Mouse (Mus musculus): Measurements from ENCODE around the gene Caly.

The Caly gene

GRCm38 (mm10) chr7:140082242-140082678 is at the start of gene Caly:
TSS of gene Caly (minus strand) at chr7:140082548.
- no peak for DNase-seq (ENCODE audit: low spot score in 2 of 2)

DNA sequence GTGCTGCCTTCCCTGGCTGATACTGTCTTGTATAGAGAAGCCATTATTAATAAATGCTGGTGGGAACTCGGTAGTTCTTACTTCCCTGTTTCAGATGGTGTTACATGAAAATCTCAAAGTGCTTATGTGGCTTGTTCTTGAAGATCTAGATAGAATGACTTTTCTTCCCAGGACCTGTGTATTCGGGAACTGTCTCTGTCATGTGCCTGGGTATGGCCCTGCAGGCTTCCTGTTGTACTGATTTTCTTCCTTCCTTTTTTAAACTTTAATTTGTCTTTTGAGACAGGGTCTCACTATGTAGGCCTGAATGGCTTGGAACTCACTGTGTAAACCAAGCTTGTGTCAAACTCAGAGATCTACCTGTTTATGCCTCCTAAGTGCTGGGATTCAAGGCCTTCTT is 45.6 kb upstream of the Caly start:
- no peak for DNase-seq (ENCODE audit: low spot score in 2 of 2)

DNA sequence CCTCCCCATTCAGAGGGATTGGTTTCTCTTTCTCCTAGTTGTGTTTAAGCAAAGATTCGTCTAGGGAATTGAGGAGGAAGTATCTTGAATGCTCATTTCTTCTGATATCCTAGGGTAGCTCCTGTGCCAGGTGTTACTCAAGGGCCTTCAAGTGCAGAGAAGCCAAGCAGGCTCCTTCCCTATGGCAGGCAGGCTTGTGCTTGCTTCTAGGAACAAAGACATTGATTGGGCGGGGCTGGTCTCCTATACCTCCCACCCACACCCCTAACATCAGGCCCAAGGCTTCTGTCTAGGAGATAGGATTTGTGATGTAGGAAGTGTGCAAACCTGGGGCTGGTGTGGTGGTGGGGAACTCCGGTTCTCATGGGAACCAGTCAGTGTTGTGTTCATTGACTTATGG is 44.6 kb upstream of the Caly start:
- DNase-seq (ENCODE audit: low spot score in 2 of 2) = no peak

GRCm38 (mm10) chr7:140126022-140126350 is 43.6 kb upstream of the Caly start:
- DNase-seq (ENCODE audit: low spot score in 2 of 2) = no peak

DNA sequence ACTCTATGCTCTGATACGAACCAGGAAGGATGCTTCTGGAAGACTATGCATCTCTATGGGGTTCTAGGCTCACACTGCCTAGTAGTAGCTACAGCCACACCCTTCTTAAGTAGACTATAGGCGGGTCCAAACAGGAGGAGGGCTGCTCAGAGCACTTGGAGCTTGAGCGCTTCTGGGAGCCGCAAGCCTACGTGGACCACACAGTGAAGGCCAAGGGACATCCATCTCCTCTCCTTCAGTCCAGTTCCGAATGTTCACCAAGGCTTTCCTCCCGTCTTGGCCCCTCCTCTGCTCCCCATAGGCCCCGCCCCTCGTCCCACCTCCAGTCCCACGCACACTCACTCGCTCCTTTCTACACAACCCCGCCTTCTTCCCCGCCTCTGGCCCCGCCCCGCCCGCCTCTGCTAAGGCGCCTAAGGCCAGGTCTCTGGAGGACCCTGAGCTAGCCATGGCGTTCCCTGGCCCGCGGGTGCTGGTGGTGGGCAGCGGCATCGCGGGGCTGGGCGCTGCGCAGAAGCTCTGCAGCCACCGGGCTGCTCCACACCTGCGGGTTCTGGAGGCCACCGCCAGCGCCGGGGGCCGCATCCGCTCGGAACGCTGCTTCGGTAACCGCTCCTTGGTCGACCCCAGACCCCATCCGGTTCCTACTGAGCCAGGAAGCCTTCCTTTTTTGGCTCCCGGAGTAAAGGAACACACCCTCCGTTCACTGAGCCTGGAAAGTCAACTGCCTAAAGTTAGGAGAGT is 43.1 kb upstream of the Caly start:
- peak; percentile 91 to 97 for DNase-seq (ENCODE audit: low spot score in 2 of 2)

- no peak for DNase-seq (ENCODE audit: low spot score in 2 of 2)
Observed at GRCm38 (mm10) chr7:140124382-140124781, 42.0 kb upstream of the Caly start.

GRCm38 (mm10) chr7:140122765-140123164 is 40.4 kb upstream of the Caly start:
- no peak for DNase-seq (ENCODE audit: low spot score in 2 of 2)

DNA sequence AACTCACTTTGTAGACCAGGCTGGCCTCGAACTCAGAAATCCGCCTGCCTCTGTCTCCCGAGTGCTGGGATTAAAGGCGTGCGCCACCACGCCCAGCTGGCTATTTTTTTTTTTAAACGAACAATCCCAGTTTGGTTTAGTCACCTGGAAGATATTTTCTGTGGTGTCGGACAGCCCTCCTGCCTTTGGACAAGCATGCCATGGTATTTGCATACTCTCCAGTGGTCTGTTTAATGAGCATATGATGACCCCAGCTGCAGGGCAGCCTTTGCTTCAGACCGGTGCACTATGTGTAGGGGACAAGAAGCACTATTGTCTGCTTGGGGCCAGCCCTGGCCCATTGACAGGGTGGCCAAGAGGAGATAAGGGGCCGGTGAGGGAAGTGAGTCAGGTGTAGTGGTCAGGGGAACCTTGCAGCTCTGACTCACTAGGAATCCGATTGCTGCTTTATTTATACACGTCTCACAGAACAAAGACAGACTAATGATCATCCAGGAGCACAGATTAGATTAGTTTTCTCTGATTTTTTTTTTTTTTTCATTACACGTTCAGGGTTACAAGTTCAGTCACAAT is 39.1 kb upstream of the Caly start:
- DNase-seq (ENCODE audit: low spot score in 2 of 2) = no peak

- no peak for DNase-seq (ENCODE audit: low spot score in 2 of 2)
Observed at GRCm38 (mm10) chr7:140120484-140120883, 38.1 kb upstream of the Caly start.

DNA sequence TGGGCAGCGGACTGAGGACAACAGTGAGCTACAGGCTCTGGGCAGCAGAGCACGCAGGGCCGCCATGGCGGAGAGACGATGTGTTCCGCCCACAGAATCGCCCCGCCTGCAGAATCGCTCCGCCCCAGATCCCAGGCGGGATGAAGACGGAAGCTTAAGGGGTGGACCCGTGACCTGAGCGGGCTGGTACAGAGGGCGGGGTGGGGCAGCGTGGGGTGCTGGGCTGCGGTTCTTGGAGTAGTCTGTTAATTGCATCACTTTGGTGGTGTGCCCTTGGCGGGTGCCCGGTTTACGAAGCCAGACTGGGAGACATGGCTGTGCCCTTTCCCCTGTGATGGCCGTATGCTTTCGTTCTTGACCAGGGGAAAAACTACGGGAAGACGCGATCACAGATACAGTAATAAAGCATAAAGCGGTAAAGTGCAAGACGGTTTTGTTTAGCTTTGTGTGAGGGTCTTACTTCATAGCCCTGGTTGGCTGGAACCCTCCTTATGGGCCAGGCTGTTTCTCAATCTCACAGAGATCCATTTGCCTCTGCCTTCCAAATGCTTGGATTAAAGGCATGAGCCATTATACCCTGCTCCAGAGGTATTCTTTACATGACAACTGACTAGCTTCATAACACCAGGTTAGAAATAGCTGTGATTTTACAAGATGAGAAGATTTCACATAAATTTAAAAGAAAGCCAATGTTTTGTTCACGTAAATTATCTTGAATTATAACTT is 34.1 kb upstream of the Caly start, which contains the start of gene Echs1:
Gene Echs1 (minus strand): TSS at position 148 of the 726 bp plus-strand sequence.
- peak; percentile 81 to 89 for DNase-seq (ENCODE audit: low spot score in 2 of 2)

DNA sequence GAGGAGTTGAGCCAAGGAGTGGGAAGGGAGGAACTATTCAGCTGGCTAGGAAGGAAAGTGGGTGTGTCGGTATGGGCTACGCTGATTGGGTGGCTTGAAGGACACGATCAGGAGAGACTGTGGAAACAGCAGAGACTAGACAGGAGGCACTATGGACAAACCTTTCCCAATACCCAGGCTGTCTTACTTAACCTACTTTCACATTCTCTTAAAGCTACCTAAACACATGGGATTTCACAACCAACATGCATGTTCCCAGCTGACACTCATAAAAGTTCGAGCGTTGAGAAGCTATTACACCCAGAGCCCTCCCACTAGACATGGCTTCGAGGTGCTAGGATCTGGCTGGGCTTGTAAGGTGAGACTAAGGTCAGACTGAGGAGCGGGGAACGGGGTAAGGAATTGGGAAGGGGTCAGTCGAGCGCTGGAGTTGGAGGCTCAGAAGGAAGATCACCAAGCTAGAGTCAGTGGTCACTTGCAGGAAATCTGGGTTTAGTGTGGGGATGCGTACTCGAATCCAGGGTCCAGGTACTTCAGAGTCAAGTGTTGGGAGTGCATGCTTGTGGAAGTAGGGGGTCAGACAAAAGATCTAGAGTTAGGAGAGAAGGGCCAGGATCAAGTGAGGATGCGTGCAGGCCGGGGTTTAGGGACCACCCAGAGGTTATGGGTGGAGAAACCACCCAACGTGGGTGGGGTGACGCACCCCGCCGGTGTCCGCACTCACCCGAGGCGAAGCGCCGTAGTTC is 33.4 kb upstream of the Caly start, which contains the start of gene Paox:
Gene Paox (plus strand): TSS at position 217 of the 746 bp plus-strand sequence.
- peak in 1 of 2 experiments; percentile 46 for DNase-seq (ENCODE audit: low spot score in 2 of 2)

DNA sequence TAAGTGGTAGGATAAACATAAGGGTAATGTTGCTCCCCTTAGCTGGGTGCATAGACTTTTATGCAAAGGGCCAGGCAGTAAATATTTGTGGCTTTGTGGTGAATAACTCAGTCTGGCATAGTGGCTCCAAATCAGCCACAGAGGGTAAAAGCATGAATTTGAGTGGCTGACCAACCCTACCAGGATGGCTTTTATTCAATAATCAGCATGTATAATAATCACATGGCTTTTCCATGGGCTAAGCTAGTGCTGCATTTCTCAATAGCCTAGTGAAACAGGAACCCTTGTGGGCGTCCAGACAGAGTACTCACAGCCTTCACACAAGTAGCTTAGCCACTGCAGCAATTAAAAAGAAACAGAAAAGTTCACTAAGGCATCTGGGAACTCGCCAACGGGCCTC is 29.6 kb upstream of the Caly start:
- DNase-seq (ENCODE audit: low spot score in 2 of 2) = no peak

DNA sequence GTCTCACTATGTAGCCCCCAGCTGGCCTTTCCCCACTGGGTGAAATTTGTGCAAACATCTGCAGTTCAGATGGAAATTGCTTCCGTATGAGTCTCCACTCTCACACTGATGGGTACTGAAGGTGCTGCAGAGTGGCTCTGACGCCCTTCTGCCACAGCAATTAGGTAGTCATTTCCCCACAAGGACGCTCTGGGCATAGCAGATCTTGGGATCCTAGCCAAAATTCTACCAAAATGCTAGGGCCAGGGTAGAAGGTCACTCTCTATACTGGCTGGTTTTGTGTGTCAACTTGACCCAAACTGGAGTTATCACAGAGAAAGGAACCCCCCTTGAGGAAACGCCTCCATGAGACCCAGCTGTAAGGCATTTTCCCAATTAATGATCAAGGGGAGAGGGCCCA is 21.7 kb upstream of the Caly start:
- DNase-seq (ENCODE audit: low spot score in 2 of 2) = no peak

DNA sequence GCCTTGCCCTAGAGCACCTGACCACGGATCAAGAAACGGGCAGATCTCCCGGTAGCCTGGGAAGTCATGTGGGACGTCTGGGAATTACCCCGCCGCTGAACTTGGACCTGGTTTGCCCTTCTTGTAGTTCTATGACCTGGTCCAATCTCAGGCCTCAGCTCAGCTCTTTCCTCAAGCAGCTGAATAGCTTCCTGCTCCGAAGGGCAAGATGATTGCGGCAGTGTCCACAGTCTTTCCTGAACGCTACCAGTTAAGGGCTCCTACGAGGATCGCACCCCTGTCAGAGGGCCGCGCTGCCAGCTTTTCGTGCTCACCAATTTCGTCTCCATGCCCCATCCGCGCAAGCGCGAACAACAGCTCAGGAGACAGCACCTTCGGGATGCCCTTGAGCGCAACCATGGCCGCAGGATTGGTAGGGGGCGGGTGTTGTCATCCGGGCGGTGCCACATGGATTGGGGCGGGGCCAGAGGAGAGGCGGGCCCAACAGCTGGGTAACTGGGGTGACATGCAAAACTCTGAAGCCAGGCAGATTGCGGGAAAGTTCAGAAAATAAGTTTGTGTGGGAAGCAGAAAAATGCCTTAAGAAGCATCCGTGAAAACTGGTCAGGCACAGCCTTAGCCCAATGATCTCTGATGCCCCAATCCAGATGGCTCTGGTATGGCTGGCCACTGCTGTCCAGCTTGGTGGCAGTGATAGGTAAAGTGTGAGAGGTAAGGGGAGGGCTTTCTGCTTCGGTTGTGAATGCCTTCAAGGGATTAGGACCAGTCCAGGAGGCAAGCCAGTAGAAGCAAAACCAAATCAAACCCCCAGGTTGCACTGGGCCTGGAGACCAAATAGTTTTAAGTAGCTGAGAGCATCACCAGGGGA is 19.9 kb upstream of the Caly start, which contains the start of gene Fuom:
Gene Fuom (minus strand): TSS at position 449 of the 868 bp plus-strand sequence.
- peak; percentile 85 to 89 for DNase-seq (ENCODE audit: low spot score in 2 of 2)

GRCm38 (mm10) chr7:140101498-140101897 is 19.1 kb upstream of the Caly start:
- no peak for DNase-seq (ENCODE audit: low spot score in 2 of 2)

DNA sequence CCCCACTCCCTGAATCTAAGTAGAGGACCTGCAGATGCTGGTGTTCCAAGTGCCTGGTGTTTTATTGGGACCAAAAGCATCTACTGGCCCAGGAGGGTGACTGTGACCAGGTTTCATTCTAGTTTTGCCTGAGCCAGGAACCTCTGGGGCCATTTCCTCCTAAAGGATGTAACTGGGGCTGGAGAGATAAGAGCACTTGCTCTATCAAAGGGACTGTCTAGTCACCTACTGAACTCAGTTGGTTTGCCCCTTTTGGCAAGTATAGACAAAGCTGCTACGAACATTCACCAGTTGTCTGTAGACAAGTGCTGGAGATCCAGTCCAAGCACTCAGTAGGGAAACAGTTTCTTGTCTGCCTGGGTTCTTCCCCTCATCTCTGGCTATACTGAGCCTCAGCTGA is 16.1 kb upstream of the Caly start:
- no peak for DNase-seq (ENCODE audit: low spot score in 2 of 2)

- no peak for DNase-seq (ENCODE audit: low spot score in 2 of 2)
Observed at GRCm38 (mm10) chr7:140096055-140096454, 13.7 kb upstream of the Caly start.

- DNase-seq (ENCODE audit: low spot score in 2 of 2) = no peak
Observed at GRCm38 (mm10) chr7:140095556-140095955, 13.2 kb upstream of the Caly start.

DNA sequence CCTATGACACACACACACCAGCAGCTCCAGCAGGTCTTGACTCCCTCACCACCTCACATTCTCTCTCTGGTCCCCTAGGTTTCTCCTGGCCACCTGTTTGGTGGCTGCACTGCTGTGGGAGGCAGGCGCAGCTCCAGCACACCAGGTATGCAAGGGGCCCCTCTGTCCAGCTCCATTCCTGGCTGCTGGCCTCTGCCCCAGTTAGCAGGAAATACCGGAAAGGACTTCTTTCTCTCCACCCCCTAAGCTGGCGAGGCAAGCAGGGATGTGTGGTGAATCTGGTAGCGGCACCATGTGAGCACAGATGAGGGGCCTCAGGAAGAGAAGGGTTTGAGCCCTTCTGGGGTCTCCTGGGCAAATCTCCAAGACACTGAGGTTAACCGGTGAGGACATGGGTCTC is 12.6 kb upstream of the Caly start:
- peak in 1 of 2 experiments; percentile 39 for DNase-seq (ENCODE audit: low spot score in 2 of 2)

DNA sequence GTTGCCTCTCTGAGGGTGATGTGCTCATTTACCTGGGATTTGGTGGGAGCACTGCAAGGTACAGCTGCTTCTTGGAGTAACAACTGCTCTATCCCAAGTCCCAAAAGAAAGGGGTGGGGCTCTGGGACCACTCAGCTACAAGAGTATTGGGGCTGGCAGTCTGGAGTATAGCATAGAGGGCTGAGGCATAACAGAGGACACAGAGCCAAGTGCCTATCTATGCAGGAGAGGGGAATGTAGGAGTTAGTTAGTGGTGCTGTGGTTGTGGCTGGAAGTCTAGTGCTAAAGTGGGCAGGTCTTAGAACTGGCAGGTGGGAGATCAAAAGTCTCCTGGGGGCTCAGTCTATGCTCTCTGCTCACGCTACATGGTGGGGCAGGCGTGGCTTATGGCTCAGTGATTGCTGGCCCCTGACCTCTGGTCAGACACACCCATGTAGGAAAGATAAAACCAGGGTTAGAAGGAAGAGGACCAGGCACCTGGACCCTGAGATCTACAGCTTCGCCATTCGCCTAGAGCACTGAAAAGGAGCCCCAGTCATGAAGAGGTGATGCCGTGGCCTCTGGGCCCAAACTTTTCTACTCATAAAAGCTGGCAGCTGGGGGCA is 10.7 kb upstream of the Caly start, which contains the start of gene Prap1:
Gene Prap1 (plus strand): TSS at position 472 of the 605 bp plus-strand sequence.
- DNase-seq (ENCODE audit: low spot score in 2 of 2) = no peak

Measured in urinary bladder, postnatal 4 days (tissue).